Mouse (Mus musculus): Measurements from ENCODE around the gene Fam110a.
A peak's percentile ranks its signal among the peaks of the same experiment; 100 is the strongest.

The Fam110a gene

DNA sequence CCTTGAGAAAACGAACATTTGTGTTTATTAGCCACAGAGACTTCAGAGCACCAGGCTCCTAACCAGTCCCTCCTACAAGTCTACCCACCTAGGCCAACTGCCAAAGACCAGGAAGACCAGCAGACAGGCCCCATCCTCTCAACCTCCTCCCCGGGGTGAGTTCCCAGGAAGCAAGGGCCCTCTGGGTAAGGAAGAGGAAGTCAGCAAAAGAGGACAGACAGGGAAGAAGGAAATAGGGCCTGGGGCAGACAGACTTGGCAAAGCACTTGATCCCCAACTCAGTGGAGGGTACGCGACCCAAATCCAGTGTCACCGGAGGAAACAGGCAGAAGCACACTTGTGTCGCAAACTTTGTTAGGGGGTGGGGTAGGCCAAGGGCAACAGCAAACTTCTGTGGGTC, 10.6 kb downstream of the Fam110a start:
- DNase-seq, result no peak

DNA sequence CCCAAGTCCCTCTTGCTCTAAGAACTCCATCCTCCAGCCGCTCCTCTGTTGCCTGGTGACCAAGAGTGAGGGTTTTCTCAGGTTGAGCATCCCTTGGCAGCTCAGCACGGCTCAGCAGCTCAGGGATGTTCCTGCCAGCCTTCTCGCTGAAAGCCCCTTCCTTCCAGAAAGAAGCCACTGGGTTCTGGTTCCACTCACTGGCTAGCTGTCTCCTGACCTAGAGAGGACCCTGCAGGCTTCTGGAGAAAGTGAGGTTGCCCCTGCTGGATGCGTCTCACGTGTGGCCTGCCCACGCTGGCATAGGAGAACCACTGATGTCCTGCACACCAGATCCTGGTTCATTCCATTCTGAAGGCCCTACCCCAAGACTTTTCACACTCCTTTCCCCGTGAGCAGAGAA, 11.0 kb downstream of the Fam110a start:
- DNase-seq, result no peak

GRCm38 (mm10) chr2:151968451-151968850, 11.6 kb downstream of the Fam110a start:
- DNase-seq, result no peak

- no peak for DNase-seq
These were observed 12.2 kb downstream of the Fam110a start for GRCm38 (mm10) chr2:151967792-151968191.

GRCm38 (mm10) chr2:151967176-151967750, 12.8 kb downstream of the Fam110a start:
- DNase-seq, result no peak

DNA sequence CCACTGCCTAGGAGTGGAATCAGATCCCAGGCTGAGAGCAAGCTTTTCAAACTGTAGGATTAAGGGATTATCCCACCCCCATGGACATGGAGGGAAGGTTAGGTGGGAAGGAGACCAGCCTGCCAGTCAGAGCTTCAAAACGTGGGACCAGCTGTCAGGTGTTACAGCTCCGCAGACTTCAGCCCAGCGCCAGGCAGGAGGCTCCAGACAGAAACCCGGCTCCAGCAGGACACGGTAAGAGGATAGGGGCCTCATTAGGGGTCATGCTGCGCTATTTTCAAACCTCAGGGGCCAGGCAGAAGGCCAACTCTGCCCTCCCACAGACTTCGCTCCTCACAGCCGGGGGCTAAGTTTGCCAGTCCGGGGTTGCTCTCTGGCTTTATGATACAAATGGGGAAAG, 16.0 kb downstream of the Fam110a start:
- no peak for DNase-seq

- DNase-seq, result no peak
These were observed 16.7 kb downstream of the Fam110a start for GRCm38 (mm10) chr2:151963319-151963718.

DNA sequence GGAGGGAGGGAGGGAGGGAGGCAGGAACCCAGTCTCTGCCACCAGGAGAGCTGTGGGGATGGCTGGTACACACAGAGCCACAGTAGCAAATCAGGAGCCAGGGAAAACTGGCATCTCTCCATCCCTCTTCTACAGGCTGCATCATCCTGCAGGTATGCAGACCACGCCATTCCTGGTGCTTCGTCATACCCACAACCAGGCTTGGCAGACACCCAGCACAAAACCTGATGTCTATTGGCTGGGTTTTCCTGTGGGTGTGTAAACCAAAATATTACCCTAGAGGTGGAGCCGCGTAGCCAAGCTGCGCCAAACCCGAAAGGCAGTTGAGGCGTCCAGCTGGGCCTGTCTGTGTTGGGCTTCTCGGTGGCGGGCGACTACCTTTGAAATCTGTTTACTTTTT, 17.5 kb downstream of the Fam110a start:
- no peak for DNase-seq

DNA sequence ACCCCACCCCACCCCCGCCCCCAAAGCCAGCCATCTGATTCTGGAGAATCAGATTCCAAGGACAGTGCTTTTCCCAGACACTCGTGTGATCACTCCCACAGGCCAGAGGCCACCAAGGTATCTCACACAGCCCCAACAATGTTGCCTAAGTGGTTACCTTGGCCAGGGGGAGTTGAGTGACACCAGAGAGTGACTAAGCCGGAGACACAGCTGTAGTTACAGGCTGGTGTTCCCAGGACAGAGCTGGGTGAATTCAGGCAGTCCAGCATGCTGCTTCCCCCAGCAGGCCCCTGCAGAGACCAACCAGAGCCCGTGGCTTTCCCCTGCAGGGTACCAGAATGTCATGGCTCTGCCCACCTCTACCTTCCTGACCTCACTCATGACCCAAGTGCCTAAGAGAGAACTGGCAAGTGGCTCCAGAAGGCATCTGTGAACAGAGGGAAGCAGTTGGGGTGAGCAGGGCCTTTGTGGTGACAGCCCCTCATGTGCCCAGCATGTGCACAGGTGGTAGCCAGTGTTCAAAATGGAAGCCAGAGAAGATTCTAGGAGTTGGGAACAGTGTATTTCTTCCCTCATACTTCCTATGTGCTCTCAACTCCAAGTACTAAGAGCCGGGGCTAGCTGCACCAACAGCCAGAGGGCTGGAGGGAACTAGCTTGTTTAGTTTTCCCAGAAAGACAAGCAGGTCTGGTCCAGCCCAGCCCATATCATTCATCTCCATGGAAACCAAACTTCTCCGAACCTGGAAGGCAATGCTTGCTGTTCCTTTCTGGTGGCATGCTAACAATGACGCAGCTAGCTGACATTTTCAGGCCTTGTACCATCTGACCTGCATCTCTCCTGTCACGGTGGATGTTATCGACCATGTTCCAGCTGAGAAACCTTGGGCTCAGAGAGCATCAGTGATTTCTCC, 18.5 kb downstream of the Fam110a start:
- DNase-seq, result no peak

DNA sequence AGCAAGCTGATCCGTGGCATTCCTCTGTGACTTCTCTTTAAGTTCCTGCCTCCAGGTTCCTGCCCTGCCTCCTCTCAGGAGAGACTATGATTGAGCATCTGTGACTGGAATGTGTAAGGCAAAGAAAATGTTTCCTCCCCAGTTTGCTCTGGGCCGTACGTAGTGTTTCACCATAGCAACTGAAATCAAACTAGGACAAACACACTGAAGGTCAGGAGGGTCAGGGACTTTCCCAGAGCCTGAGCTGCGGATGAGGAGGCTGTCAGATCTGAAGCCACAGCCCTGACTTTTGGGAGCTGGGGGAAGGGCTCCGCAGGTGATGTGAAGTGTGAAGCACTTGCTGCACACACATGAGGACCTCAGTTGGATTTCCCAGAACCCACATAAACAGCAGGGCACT, 20.7 kb downstream of the Fam110a start:
- DNase-seq, result no peak

DNA sequence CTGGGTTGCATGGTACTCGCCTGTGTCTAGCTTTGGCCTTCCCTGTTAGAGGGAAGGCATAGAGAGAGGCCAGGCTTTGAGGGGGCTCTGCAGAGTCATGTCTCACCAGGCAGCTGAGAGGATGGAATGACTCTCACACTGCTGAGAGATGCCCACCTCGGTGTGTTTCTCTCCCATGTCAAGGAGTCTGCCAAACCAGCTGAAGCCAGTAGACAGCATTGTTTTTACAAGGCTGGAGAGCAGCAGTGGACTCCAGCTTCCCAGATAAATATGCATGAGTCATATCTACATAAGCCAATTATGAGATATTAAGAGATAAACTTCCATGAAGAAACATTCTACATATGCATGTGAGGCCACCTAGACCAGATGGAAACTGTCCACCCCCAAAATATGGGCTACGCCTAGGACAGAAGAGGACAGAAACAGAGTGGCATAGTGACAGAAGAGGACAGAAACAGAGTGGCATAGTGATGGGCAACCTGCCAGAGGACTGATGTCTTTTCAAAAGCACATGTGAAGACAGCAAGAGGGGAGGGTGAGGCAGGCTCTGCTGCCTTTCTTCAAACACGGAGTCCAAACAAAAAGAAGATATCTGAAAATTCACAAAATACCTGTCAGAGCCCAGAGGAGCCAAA, 23.4 kb downstream of the Fam110a start:
- no peak for DNase-seq

DNA sequence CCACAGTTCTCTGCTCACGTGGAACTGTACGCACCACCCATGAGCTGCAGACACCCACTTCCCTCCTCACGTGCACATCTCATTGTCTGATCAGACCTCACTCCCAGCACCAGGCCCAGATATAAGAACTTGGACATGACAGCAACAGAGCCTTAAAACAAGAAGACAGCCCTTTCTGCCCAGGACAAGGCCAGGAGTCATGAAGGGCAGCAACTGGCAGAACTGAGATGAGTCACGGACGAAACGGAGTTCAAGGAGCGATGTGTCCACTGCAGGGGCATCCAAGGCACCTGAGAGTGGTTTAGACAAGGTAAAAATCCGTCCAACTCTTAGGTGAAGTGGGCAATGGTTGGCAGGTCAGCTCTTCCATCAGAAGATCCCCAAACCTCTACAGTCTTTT, 26.4 kb downstream of the Fam110a start:
- DNase-seq, result no peak

DNA sequence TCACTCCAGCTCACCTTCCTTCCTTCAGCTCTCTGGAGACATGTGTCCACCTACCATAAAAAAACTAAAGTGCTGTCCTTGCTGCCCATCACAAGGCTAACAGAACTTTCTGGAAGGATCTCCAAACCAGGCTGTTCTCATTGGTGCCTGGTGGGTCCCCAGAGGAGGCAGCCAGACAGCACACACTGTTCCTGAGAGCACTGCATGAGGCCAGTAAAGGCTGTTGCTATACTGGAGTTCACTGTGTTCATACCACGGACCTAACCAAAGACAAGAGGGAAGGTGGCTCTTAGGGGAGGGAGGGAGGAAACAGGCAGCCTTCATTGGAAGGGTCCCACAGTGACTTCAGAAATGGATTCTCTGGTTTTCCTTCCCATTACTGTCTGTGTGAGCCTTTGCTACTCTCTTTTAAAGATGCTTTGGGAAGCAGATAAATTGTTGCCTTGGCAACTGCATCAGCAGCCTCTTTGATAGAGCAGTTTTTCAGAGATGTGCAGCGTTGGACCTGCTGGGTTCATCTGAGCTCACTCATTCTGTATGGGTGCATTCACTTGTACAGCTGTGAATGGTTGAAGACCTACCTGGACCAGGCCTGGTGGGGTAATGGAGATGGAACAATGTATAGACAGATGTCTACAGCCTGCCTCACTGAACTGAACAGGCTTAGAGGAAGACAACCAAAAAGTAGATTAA, 30.8 kb downstream of the Fam110a start:
- no peak for DNase-seq

DNA sequence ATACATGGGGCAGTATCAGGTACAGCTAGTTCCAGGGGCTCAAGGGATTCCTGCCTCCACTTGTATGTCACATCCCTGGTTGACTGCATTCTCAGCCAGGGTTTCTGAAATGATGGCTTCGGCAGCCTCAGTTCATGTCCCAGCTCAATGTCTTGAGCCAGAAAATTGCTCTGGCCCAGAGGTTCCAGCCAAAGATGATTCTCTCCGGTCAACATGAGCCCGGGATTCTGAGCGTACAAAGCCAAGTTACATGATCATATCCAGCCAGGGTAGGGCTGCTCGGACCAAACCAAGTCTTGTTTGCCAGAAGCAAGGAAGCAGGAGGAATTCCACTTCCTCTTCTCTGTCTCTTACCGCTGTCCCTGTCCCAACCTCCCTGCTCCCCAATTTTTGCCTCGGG, 31.7 kb downstream of the Fam110a start:
- no peak for DNase-seq

DNA sequence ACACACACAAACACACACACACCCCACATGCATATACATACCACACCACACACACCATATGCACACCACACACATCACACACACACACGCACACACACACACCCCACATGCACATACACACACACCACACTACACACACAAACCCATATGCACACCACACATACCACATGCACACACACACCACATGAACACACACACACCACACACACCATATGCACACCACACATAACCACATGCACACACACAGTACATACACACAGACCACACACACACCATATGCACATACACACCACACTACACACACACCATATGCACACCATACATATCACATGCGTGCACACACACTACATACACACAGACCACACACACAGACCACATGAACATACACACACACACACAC, 32.4 kb downstream of the Fam110a start:
- DNase-seq, result no peak

DNA sequence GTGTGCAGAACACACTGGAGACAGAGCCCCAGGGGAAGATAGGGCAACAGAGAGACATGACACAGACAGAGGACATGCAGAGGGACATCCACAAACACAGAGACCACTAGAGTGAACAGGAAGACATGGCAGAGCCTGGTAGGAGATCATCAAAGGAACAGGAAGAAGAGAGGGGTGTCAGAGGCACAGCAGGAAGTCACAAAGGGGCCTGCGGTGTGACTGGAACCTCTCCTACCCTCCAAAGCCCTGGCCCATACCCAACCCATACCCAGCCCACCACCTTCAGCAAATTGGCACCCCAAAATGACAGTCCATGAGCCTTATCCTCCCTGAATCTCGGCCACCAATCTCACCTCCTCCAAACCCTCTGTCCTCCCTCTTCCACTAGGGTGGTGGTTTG, 35.9 kb downstream of the Fam110a start:
- DNase-seq, result no peak

DNA sequence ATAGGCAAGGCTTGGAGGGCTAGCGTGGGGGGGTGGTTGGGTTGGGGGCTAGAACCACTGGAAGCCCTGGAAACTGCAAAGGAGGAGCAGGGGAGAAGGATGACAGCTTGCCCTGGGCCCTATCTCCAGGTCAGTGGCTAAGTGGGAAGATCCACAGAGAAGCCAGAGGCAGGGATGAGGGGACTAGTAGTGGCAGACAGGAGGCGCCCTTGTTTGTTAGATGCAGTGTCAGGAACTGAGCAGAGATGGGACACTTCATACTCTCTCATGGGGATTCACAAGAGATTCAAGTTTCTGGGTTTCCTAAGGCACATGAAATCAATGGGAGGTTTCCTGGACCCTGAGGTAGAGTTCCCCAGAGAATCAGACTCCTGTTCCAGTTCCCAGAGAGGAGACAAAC, 38.8 kb downstream of the Fam110a start:
- DNase-seq, result peak; percentile 15 to 18

- no peak for DNase-seq
These were observed 40.2 kb downstream of the Fam110a start for GRCm38 (mm10) chr2:151939651-151940420.

- DNase-seq, result no peak
These were observed 41.2 kb downstream of the Fam110a start for GRCm38 (mm10) chr2:151938780-151939200.

DNA sequence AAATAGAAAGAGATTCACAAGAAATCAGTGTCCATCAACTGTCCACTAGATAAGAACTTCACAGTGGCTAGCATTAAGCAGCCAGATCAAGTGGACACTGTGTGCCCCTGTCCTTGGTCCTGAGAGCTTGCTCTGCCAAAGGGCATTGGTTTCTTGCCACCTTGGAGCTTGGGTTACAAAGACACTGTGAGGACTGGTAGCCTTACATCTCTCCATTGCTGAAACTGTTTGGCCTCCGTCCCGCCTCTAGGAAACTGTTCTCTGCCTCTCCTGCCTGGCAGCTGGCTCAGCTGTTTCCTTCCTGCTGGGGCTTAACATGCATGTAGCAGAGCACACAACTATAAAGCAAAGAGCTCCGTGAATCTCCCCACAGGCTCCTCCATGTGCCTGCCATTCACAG, 42.1 kb downstream of the Fam110a start:
- DNase-seq, result no peak

GRCm38 (mm10) chr2:151930389-151931074, 49.5 kb downstream of the Fam110a start:
- DNase-seq, result peak; percentile 88 to 89

GRCm38 (mm10) chr2:151927103-151927502, 52.9 kb downstream of the Fam110a start:
- DNase-seq, result no peak

Data from B cell, adult 2 months (primary cell).